Mouse (Mus musculus): ENCODE measurements at regions not wholly inside any gene's neighbourhood (a gene's known extent, or its start where the extent isn't known, plus 50 kb on each side); places are given as distances from the start of the nearest gene placed in this dataset.
"Not testable (repeated sequence)": the region's sequence is repeated elsewhere in the genome, so short reads cannot be mapped to it uniquely, and the experiment has no call there.

DNA sequence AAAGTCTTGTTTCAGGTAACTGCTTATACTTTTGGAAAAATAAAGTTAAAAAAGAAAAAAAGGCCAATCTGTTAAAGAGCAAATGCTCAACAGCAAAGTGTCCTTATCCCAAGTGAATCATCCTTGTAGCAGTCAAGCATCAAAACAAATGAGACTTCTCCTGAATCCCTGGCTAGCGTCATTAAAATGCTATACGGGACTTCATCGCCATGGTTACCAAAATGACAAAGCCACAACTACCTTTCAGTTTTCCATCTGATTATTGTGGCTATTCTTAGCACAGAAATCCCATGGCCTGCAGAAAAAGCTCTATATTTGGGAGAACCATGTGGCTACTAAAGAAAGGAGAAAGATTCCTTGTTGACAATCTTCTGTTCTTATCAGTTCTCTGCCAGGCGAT is 322.7 kb downstream of the Arl4a start:
- DNase-seq: no peak

DNA sequence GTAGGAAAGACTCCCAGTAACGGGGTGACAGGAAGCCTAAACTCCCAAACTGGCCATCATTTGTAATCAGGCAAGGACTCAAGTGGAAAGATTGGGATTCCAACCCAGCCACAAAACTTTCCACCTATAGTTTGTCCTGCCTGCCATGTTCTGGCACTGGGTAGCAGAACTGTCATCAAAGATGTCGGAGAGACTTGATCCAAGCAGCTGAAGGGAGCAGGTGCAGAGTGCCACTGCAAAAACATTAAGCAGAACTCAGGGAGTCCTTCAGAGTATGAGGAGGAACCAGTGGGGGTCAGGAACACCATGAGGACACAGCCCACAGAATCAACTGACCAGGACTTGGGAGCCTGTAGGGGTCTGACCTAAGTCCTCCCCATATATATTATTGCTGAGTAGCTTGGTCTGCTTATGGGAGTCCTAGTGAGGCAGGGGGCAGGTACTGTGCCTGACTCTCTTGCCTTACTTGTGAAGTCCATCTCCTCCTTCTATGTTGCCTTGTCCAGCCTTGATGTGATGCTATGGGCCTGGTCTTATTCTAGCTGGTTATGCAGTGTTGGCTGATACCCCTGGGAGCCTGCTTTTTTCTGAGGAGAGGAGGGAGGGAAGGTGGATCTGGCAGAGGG is 323.5 kb downstream of the Arl4a start:
- DNase-seq: no peak

DNA sequence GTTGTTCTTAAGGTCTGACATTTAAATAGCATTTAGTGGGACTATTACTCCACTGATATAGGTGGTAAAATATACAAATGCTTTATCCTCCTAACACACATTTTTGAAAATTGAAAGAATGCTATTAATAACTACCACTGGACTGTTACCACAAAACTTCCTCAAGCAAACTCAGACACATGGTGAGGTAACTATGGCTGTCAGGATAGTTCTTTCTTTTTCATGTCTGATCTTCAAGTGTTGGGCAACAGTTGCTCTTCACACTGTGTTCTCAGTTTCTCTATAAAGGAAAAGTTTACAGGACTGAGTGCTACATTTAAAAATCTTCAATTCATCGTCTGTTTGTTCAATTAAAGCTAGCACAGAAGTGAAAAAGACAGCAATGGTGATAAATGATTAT is 326.0 kb downstream of the Arl4a start:
- no peak for DNase-seq

DNA sequence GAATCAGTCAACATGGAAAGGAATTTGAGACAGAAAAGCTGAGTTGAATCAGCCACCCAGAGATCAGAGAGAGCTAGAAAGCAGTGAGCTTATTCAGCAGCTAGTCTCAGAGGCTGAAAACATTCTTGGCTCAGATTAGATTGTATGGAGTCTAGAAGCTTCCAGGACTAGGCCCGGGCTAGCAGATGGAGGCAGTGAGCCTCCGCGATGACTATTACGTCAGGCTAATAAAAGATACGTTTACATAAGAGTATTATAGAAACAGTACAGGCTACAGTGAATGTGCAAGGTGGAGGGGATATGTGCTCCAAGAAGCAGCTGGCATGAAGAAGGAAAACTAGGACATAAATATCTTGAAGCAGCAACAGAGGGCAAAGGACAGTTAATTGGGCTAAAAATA is 328.0 kb downstream of the Arl4a start:
- no peak for DNase-seq

GRCm38 (mm10) chr12:39697182-39697581 is 340.6 kb downstream of the Arl4a start:
- no peak for DNase-seq

DNA sequence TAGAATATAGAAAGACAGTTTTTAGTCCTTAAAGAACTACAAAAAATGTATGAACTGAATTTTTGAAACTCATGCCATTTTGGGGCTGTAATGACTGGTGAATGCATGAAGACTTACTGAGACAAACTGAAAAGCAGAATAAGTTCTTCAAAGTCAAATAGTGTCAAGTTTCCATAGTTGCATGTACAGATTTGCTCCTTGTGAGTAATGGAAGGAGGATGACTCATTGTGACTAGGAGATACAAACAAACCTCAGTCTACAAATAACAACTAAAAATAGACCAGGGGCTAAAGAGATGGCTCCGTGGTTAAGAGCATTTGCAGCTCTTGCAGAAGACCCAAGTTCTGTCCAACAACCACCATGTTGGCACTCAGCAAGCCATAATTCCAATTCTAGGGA is 342.5 kb downstream of the Arl4a start:
- no peak for DNase-seq

DNA sequence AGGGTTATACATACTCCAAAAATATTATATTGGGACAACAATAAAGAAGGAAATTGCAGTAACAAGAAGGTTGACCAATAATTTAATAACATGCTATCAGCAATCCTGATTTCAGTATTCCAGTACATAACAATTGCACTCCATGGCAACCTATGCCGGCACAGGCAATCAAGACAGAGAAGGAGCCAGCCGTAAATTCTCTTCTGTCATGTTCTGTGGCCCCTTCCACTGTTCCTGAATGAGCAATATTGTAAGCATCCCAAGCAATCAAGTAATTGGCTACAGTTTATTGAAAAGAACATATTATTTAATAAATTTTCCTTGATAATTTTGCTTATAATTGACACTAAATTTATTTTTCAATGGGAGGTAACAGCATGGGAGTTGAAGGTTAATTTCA is 345.8 kb downstream of the Arl4a start:
- no peak for DNase-seq

GRCm38 (mm10) chr12:39685399-39685798 is 352.4 kb downstream of the Arl4a start:
- no peak for DNase-seq

DNA sequence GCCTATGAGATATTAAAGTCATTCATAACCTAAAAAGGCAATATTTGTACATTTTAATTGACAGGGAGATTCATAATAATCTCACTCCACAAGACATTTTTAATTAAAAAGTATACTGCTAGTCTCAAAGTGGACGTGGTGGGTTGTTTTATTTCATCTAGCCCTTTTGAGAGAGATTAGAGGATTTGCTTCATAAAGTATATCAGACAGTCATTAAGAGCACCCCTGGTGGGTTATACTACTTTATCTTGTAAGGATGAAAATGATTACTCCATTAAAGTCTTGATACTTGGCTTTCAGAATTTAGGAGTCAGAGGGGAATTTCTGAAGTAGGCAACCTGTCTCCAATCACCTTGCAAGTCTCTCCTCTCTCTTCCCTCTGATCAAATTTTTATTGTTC is 355.7 kb downstream of the Arl4a start:
- DNase-seq: no peak

- DNase-seq: no peak
These were observed 362.2 kb downstream of the Arl4a start for GRCm38 (mm10) chr12:39675608-39676007.

DNA sequence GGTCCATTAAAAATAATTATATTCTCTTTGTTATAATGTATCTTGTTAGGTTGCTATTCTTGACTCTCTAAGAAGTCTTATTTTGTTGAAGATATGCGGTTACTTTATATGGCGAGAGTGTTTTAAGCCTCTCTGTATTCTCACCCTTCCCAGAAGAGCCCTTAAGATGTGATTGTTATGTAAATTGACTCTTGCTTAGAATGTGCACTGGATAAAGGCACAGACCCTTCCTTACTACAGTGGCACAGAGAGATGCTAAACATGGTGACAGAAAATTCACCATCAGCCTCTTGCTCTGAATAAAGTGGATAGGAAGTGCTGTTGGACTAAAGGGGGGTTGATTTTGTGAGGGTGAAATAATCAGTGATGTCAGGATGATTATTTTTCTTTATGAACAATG is 370.1 kb downstream of the Arl4a start:
- no peak for DNase-seq

- DNase-seq: peak; percentile 59
These were observed 372.4 kb downstream of the Arl4a start for GRCm38 (mm10) chr12:39665448-39665847.

DNA sequence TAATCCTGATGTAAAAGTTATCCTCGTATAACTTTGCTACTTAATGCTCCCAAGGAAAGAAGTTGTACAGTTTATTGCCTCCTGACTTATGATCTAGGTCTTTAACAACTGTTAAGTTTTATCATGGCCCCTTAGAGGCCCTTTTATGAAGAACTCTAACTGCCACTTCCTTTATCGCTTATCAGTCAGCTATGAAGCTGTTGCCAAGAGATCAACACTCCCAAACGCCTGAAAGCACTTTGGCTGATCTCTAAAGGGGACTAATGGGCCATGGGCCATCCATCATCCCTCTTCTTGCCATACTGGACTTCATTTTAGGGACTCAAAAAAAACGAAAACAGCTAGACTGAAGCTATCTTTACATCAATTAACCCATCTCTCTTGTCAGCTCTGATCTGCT is 377.4 kb downstream of the Arl4a start:
- no peak for DNase-seq

GRCm38 (mm10) chr12:39656606-39657005 is 381.2 kb downstream of the Arl4a start:
- DNase-seq: no peak

DNA sequence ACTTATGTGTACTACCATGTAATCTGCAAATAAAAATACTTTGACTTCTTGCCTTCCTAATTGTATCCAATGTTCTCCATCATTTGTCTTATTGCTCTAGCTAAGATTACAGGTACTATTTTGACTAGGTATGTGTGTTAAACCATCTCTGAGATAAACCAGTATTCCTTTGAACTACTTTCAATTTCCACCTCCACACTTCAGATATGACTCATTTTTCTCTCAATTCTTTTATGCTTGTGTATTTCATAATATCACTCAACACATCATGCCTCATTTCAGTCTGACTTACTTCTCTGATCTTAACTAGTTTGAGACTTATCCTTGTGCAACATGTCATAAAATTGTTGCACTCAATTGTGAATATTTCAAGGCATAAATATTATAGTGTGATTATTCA is 388.9 kb downstream of the Arl4a start:
- DNase-seq: no peak

GRCm38 (mm10) chr12:39646556-39646955 is 391.3 kb downstream of the Arl4a start:
- DNase-seq: no peak

GRCm38 (mm10) chr12:39645581-39645980 is 392.2 kb downstream of the Arl4a start:
- no peak for DNase-seq

GRCm38 (mm10) chr12:39639246-39639645 is 398.6 kb downstream of the Arl4a start:
- no peak for DNase-seq

GRCm38 (mm10) chr12:39634337-39634736 is 403.5 kb downstream of the Arl4a start:
- no peak for DNase-seq

GRCm38 (mm10) chr12:39621266-39621665 is 416.6 kb downstream of the Arl4a start:
- no peak for DNase-seq

DNA sequence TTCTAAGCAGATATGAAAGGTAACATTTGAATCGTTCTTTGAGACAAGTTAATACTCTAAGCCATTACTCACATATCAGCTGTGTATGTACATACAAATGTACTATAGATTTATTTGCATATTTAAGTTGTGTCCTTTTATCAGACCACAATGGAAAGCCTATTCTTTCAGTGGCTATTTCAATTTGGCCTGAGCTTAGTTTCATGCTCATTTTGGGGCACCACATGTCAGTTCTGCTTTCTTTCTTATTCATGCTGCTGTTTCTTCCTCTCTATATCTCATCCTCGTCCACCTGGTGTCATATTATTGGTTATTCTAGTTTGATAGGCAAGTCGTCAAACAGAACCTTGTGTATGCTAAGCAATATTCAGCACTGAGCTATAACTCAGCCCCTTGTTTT is 432.5 kb downstream of the Arl4a start:
- no peak for DNase-seq

DNA sequence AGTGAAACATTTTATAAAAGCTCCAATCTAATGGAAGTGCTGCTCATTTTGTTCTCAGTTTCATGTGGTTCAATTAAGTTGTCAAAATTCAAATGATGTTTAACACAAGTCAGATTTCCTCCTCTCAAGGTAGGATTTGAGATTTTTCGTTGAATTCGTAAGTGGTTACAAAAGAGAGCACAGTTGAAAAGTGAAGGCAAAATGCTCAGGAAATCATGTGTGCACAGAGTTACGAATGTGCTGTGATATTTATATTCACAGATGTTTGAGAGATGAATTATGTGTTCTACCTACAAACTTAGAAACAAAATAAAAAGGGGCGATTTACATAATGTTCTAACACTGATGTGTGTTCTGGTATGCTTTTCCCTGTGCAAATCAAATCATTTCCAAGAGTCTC is 433.1 kb downstream of the Arl4a start:
- no peak for DNase-seq

DNA sequence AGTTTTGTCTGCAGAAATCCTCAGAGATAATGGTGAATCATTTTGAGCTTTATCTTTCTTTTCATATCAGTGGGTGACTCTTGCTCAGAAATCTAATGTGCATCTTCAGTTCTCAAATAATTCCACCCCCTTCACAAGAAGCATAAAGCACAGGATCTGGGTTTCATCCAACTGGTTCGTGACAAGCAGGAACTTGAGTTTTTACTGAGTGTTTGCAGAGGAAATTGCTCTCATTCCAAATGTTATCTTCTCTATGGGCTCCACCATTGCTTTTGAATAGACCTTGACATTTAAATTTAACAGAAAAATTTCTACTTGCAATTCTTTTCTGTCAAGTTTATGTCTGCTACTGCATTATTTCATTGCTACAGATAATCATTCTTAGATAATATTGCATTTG is 443.1 kb downstream of the Arl4a start:
- DNase-seq: no peak

DNA sequence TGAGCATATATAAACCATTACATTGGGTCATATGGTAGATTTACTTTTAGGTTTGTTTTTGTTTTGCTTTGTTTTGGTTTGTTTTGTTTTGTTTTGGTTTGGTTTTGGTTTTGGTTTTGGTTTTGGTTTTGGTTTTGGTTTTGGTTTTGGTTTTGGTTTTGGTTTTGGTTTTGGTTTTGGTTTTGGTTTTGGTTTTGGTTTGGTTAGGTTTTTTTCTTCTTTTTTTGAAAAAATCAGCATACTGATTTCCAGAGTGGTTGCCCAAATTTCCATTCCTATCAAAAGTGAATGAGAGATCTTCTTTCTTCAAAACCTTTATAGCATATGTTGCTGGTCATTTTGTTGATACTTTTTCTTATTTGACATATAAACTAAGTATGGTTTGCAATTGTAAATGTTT is 444.0 kb downstream of the Arl4a start:
- DNase-seq: not testable (repeated sequence)

DNA sequence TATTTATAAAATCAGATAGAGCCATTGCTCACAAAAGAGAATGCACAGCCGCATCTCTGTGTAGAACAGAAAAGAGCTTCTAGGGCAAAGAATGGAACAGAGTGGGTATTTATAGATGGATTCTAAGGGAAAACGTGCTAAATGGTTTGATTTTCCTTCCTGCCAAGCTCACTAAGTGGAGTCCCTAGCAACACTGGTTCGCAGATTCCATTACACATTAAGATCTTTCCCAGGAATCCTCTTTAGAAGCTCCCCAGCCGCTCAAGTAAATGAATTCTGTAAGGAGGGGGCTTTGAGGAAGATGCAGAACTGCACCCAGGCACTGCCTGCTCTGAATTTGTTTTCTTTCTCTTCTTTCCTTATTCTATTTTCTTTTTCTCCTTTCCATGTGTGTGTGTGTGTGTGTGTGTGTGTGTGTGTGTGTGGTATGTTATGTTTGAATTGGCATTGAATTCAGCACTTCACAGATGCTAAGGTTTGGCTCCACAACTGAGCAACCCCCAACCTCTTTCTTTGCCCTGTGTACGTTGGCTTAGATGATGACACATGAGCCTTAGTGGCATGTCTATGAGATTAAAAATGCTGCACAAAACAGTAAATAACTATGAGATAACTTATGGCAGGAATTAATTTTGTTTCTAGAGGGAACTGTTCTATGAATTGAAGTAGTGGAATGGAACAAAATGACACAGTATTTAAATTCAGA is 450.5 kb downstream of the Arl4a start:
- peak; percentile 22 for DNase-seq
